Mouse (Mus musculus): ENCODE data around the gene Rgs8.
A peak's percentile ranks its signal among the peaks of the same experiment; 100 is the strongest.

The Rgs8 gene

DNA sequence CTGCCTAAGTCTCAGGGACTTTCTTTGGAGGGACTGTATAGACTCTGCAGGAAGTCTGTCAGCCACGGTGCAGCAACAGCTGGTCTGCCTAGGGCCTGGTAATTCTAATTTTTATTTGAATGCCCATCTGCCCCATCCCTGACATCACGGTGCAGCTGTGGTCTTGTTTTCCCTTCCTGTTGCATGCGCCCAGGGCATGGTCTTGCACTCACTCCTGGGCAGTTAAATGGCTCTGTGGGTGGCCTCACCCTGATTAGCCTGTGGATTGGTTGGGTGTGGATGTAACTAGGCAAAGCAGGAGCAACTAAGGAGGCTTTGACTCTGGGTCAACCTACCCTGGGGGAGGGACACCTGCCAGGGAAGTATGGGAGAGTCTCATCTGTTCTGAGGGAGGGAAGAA lies 52.2 kb downstream of the Rgs8 start:
- no peak for DNase-seq (ENCODE audit: low read depth, low spot score)

DNA sequence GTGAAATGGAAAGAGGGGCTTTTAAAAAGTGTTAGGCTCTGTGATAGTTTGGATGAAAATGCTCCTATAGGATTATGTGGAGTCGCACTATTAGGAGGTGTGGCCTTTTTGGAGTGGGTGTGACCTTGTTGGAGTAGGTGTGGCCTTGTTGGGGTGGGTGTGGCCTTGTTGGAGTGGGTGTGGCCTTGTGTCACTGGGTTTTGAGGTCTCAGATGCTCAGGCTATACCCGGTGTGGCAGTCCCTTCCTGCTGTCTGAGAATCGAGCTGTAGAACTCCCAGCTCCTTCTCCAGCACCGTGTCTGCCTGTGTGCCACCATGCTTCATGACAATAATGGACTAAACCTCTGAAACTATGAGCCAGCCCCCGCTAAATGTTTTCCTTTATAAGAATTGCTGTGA lies 55.8 kb downstream of the Rgs8 start:
- no peak for DNase-seq (ENCODE audit: low read depth, low spot score)

DNA sequence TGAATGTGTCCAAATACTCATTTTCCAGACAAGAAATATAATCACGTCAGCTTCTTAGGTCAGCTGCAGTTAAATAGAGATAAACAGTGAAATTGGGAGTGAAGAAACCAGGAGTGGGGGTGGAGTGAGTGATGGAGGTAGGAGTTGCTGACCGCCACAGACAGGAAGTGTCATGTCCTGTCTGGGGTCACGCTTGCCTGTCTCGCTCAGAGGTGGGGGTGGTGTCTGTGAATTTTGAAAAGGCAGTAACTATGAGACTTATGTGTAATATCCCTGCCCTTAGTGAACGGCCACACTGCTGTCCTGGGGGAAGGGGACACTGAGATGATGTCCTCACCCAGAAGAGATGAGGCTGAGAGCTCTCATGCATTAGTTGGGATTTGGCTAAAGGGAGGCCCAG lies 56.6 kb downstream of the Rgs8 start:
- DNase-seq (ENCODE audit: low read depth, low spot score) = no peak

DNA sequence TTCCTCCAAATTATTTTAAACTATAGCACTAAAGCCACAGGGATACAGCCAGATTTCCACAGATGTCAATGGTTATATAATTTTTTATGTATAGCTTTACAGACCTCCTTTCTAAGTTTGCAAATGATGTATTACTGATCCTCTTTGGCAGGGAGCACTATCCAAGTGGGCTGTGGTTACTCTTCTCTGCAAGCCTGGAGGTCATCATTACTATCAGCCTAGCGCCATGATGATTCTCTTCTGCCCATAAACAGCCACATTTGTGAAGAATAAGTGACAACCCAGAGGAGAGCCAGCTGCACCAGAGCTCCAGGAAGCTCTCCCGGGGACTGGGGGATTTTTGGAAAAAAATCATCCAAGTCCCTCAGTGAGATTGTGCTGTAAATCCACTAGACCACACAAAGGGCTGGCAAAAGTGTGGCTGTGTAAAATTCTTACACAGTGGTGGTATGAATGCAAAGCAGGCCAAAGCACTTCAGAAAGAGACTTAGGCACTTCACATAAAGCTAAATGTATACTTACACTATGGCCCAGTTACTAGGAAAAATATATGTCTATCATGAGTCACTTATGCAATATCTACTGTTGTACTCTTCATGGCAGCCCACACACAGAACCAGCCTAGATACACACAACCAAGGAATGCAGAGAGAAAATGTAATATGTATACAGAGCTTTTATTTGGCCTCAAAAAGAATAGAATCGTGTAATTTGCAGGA lies 58.9 kb downstream of the Rgs8 start:
- DNase-seq (ENCODE audit: low read depth, low spot score) = no peak

DNA sequence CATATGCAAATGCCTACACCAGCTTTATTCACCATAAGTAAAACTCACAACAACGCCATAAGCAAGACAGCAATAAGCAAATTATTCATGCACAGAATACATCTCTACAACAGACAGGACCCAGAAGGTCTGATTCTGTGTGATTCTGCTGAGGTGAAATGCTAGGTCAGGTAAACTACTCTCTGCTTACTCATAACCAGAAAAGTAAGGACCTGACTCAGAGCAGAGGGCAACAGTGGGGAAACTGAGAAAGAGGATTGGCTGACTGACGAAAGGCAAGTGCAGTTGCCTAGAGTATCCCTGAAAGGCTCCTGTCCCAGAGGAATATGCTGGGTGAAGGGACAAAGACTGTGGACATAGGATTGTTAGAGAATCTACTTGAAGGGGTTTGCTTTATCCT lies 59.8 kb downstream of the Rgs8 start:
- no peak for DNase-seq (ENCODE audit: low read depth, low spot score)

DNA sequence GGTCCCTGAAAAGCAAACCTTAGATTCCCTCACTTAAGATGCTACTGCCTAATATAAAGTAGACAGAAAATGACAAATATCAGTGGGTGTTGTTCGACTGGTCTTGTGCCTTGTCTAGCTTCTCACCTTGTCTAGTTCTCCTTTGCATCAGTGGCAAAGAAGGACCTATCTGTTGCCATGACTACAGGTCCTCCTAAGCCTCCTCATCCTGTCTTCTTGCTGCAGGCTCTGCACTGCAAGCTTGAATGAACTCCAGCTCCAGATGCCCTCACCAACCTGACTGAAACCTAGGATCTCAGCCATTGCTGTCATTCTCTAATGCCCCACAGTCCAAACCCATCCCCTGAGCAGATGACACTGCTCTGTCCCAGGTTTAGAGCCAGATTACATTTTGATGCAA lies 65.2 kb downstream of the Rgs8 start:
- DNase-seq (ENCODE audit: low read depth, low spot score) = no peak

DNA sequence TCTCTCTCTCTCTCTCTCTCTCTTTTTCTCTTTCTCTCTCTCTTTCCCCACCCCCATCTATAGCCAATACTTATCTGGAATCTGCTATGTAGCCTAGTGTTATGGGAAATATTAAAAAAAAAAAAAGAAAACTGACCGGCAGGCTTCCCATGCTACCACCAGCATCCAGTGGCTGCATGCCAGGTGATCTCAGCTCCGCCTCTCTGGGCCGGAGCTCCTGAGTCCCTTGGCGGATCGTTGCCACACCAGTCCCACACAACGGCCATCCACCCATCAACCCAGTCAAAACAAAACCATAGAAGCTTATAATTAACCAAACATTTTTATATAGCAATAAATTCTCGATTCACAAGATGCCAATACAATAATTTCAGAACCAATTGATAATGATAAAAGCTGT lies 68.1 kb downstream of the Rgs8 start:
- DNase-seq (ENCODE audit: low read depth, low spot score) = no peak

DNA sequence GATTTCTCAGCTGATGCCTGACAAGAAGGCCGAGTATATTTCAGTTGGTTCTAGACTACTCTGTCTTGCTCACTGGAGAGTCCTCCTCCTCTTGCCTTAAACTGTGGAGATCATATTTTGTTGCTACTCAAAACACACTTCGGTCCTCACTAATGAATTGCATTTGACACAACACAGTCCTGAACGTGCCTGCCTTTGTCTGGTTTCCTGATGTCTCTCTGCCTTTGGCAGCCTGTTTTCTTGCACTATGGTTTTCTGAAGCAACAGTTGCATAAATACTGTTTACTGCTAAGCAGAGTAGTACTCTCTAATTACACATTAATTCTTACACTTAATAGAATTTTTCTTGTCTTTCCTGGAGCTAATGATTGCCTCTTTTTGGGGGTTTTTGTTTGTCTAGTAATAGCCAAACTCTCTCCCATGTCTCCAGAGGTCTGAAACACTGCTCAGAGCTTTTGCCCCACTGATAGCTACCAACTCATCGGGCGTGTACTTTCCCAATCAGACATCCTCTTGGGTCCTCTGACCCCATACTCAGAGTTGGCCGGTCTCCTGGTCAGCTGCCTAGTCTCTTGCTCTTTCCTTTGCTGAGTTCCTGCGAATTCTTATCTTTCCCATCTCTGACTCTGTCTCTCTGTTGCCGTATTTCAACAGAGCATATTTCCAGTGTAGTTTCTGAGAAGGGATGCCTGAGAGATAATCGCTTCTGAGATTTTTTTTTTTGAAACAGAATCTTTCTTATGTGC lies 68.9 kb downstream of the Rgs8 start:
- DNase-seq (ENCODE audit: low read depth, low spot score) = no peak

DNA sequence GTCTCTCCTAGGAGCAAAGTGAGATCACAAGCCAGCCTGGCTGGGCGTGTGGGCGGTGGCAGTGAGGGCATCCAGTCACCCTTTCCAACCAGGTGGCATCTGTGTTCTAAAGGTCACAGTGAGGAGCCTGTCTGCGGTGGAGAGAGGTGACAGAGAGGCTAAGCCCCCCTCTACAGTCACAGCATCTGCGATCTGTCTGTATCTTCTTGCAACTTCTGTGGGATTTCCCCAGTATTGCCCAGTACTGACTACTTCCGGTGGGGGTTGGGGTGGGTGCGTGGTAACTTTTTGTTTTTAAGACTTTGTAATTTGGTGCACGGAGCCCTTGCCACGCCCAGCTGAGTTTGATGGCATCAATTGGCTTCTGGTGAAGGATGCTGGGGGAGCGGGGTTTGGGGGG lies 70.6 kb downstream of the Rgs8 start:
- DNase-seq (ENCODE audit: low read depth, low spot score) = no peak

DNA sequence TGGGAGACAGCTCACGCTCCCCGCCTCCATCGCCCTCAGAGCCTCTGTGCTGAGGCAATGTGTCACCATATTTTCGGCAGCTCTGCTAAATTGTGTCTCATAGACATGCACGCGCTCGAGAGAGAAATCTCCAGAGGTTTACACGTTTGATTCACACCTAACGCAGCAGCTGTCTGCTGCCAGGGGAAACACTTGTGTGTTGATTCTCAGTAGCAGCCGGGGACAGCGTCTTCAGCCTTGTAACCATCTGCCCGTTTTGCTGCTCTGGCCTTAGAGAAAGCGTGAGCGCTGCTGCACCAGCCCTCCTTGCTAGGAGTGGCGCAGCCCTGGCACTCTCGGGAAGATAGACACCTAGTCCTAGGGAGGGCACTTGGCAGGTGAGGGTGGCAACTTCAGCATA lies 73.8 kb downstream of the Rgs8 start:
- no peak for DNase-seq (ENCODE audit: low read depth, low spot score)

DNA sequence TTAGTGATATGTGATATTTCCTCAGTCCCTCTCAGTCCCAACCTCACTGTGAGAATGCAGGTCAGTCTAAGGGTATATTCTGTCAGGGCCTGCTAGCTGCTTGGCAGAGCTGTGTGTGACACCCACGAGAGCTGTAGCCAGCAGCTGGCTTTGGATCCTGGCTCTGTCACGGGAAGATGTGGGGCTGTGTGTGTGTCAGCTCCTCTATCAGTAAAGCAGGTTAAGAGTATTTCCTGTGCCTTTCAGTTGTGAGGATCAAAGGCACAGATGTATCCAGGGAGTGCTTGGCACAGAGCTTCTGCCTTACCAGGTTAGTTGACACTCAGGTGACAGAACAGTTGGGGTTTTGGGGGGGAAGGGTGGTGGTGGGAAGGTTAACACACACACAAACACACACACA lies 77.0 kb downstream of the Rgs8 start:
- DNase-seq (ENCODE audit: low read depth, low spot score) = no peak

DNA sequence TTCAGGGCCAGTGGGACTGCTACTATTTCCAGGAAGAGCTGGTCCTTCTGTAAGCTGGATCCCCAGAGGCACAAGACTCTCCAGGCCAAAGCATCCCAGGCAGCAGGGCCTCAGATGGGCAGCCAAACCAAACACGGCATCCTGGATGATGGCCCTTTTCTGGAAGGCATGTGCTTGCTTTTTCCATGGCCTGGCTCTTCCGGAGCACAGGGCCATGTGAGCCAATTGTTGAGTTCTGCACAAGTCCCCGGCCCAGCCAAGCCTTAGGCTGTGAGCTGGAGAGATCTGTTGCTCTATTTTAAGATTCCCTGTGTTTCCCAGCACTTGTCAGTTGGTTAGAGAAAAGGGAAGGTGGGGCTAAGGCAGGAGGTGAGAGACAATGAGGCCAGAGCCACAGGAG lies 77.8 kb downstream of the Rgs8 start:
- DNase-seq (ENCODE audit: low read depth, low spot score) = no peak

DNA sequence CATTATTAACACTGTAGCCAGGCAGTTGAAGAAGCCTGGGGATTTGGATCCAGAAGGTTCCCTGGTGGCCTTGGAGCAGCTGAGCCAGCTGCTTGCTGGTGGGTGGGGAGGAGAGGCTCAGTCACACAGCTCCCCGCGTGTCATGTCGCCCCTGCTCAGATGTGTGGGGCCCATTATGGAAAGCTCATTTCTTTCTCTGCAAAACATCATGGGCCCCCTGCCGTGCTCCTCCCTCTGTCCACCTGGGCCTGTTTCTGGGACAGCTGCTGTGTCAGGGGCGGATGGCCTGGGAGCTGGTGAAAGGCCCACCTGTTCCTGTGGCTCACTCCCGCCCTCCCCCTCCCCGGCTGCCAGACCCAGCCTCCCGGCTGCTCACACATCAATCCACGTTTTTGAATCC lies 80.4 kb downstream of the Rgs8 start:
- DNase-seq (ENCODE audit: low read depth, low spot score) = no peak

DNA sequence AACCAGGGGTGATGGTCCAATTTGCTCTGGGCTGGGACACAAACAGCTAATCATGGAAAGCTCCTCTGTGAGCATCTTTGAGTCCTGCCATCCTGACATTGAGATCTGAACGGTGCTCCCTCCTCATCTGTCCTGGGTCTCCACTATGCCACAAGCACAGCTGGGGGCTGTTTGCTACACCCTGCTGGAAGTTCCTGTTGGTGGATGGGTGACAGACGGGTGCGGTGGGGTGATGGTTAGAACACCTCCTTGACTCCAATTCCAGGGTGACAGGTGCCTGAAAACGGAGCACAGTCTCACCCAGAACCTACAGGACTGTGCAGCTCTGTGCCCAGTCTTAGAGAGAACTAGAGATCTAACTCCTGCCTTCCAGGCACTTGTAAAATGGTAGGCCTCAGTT lies 82.0 kb downstream of the Rgs8 start:
- DNase-seq (ENCODE audit: low read depth, low spot score) = no peak

DNA sequence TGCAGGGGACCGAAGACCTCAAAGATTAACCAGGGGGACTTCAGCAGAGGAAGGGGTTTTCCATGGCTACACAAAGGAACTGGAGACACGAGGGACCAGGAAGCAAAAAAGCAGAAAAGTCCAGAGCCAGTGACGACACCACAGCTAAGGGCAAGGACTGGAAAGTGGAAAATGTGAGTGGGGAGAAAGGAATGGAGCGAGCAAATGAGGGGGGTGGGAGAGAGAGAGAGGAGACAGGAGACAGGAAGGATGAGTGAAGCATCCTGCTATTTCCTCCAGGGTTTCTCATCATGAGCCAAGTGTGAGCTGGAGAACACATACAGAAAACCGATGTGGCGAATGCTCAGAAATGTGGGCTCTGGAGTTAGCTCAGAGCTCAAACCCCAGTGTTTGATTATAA lies 83.3 kb downstream of the Rgs8 start:
- DNase-seq (ENCODE audit: low read depth, low spot score) = no peak

DNA sequence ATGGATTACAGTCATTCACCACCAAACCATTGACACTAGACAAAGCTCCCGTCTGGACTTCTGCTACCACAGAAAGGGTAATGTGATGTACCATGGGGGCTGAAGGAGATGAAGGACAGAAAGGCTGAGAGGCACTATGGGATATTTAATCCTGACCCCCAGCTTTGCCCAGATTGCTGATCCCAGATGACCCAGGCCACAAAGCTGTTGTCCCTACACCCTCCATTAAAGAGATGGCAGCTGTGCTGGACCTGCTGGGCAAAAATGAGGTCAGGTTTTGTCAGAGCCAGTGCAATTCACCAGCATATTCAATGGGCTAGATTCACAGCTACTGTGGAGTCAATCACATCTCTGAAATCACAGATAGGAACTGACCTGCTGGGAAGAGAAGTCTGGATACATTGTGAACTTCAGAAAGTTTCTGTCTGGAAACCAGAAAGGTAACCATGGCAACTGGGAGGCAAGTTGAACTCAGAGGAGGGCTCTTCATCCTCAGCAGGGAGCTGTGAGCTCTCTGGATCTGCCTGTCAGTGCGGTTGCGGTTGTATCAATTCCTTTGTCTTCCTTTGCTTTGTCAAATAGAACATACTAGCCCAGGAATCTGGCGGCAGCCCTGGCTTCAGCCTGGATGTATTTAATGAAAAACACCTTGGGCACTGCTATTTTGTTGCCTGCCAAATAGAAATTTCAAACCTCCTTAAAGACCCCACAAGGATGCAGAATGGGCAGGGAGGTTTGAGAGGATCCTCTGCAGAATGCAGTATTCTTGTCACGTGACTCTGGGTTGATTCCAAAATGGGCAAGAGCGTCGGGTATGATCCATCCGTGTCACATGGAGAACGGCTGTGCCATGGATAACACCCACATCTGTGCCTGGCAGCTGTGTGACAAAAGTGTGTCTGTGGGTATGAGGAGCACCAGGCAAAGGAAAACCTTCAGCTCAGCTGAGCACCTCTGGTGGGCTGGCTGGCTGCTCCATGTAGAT lies 84.6 kb downstream of the Rgs8 start:
- no peak for DNase-seq (ENCODE audit: low read depth, low spot score)

DNA sequence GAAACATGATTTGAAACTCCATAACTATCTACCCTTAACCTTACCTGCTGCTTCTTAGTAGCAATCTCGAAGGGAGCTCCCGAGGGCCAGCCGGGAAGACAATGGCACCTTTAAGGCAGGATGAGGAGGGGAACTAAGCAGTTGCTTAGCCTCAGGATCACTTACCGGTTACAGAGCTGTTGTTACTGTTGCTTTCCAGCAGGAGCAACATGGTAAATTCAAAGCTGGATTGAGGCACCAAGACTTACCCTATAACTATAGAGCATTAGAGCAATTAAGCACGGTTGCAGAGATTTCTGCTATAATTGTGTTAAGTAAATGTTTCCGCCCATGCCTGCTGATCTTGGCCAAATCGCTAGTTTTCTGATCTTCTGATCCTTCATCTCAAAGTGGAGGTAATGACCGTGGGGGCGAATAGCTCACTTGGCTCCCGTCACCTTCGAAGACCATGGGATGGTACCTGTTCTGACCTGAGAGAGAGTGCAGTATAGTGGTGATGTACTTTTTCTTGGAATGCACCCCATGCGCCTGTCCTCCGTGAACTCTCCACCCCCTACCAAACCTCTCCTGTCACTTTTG lies 86.7 kb downstream of the Rgs8 start:
- no peak for DNase-seq (ENCODE audit: low read depth, low spot score)

DNA sequence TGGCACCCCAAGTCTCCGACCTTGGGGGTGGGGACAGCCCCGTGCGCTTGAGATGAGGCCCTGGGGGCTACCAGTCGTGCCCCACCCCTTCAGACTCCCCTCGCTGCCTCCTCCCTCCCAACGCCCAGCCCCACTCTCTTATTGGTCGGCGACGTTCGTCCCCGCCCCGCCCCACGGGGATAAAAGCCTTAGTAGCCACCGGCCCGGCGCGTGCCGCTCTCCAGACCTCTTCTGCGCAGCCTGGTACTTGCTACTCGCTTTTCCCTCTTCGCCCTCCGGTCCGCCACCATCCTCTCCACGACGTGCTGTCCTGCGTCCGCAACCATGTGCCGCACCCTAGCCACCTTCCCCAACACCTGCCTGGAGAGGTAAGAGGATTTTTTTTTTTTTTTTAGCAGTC lies 87.3 kb downstream of the Rgs8 start, which contains the start of gene Rgs16:
Rgs16 (plus strand) TSS at position 205 of the 400 bp plus-strand sequence.
- DNase-seq (ENCODE audit: low read depth, low spot score) = peak; percentile 68

DNA sequence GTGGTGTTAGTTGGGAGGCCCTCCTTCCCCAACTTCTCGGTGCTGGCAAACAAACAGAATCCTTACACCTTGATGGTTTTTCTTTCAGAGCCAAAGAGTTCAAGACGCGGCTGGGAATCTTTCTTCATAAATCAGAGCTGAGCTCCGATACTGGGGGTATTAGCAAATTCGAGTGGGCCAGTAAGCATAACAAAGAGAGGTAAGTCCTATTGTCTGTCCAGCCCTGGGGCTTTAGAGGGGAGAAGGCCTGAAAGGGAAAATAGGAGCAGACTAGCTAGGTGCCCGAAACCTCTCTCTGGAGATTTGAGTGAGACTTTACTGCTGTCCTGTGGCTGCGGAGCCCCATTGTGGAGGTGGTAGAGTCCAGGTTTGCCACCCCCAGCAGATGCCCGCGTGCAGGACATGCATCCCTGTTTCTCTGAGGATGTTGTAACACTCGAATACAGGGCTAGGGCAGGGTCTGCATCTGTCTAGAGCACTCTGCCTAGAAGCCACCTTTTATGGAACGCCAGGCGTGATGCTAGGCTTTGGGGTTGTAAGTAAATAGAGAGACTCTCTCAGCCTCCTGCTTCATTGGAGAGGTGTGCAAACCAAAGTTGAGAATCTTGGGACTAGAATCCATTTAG lies 88.1 kb downstream of the Rgs8 start:
- no peak for DNase-seq (ENCODE audit: low read depth, low spot score)

DNA sequence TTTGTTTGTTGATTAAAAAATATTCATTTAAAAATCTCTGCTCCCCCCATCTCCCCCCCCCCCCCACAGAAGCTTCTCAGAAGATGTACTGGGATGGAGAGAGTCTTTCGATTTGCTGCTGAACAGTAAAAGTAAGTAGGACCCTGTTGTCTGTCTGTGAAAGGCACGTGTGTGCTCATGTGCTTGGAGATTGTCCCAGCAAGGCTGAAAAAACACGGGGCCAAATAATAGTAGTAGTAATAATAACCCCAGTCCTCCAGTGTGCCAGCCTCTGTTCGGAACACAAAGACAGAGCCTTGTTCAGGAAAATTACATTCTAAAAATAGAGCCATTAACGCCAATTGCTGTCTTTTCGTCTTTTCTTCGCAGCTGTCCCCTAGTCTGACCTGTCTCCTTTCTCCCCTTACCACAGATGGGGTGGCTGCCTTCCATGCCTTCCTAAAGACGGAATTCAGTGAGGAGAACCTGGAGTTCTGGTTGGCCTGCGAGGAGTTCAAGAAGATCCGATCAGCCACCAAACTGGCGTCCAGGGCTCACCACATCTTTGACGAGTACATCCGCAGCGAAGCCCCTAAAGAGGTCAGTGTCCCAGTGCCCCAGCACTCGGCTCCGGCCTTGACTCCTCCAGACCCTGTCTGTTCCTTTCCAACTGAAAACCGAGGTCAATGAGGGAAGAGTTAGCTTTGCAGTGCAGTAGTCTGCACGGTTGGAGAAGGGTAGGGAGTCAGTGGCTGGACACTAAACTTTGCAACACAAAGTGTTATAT lies 88.9 kb downstream of the Rgs8 start:
- no peak for DNase-seq (ENCODE audit: low read depth, low spot score)
